Mouse (Mus musculus) heart, postnatal 10 days (tissue): ENCODE measurements at regions not wholly inside any gene's neighbourhood (a gene's known extent, or its start where the extent isn't known, plus 50 kb on each side); places are given as distances from the start of the nearest gene placed in this dataset.
A peak's percentile ranks its signal among the peaks of the same experiment; 100 is the strongest.

ENCODE experiments used
- DNase-seq, 2 experiments: peaks; one replicate each; pipeline ENCODE4 v3.0.0; 2021
- intact Hi-C: fragments of 180-260 bp; cut with DNase I; formaldehyde crosslinking; loops from one replicate; pipeline ENCODE4 v1.15.1; 2025

DNA sequence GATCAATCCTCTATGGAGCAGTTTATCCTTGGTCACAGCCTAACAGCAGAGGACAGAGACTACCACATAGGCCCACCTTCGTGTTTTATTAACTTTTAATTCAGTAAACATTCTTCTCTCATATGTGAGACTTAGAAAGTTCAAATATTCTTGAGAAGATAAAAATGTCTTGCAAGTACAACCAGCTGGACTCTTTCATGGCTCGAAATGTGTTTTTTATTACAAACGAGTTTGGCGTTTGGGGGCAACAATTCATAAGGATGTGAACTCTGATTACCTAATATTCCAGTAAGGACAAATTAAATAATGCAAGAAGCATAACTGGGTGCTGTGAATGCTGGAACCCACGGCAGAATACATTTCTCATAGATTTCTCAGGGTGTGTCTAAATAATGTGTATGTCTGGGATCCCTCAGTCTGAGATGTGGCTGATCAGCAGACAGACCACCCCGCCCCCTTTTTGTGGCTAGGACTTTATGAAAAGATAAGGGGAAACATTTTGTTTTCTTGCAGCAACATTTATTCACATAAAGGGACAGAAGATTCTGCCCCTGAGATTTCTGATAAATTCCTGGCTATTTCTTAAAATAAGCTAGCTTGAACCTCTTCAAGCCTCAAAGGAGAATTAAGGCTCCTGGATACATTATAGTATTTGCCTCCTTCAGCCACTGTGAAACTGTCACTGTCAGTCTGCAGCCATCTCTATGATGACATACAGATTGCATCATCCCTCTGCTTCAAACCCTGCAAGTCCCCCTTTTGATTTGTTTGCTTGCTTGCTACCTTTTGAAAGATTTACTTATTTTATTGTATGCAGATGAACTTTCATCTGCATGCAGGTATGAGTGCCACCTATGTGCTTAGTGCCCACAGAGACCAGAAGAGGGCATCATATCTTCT lies 69.2 kb upstream of the Gucy1a1 start:
- intact Hi-C loops = no loop called here
- DNase-seq = peak; percentile 5 to 16

DNA sequence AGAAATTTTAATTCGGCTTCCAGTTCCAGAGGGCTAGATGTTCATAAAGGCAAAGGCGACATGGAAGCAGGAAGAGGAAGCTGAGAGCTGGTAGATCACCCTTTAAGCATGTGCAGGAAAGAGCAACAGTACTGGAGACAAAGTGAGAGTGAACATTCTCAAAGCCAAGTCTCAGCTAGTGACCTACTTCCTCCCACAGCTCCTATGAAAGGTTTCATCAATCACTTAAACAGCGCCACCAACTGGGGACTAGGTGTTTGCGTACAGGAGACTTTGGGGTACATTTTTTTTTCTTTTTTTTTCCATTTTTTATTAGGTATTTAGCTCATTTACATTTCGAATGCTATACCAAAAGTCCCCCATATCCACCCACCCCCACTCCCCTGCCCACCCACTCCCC lies 61.7 kb upstream of the Gucy1a1 start:
- intact Hi-C loops = no loop called here

More for the DNA sequence above, 61.7 kb upstream of the Gucy1a1 start:
- DNase-seq = no peak
